Mouse (Mus musculus) liver, adult 2 months (tissue): ENCODE data around the gene Borcs5. TPM values are rescaled to one million over a fixed set of nuclear protein-coding genes. Genes with fewer than 3 reads are reported as not detected.

ENCODE experiments used
- DNase-seq: peaks from one replicate; pipeline ENCODE4 v3.0.0-alpha.2; 2011; ENCODE audit warnings: low read depth, low spot score; ENCODE audit errors: extremely low read depth
- H3K27ac ChIP-seq: fragments of 200-500 bp; replicated peaks from 2 replicates; pipeline ENCODE4 v1.5.1; 2012; ENCODE audit warnings: low read depth, mild to moderate bottlenecking, control low read depth, inconsistent platforms, low read length; ENCODE audit not compliant: insufficient read depth
- H3K27me3 ChIP-seq: fragments of 200-500 bp; 2 replicates; pipeline ENCODE4 v1.6.1; 2012; ENCODE audit warnings: mild to moderate bottlenecking, moderate library complexity, low read length, inconsistent platforms; ENCODE audit not compliant: control insufficient read depth, insufficient read depth
- H3K36me3 ChIP-seq: fragments of 200-500 bp; 2 replicates; pipeline ENCODE4 v1.6.1; 2012; ENCODE audit warnings: low read length, inconsistent platforms; ENCODE audit not compliant: control insufficient read depth, insufficient read depth
- H3K4me1 ChIP-seq: fragments of 200-500 bp; 2 replicates; pipeline ENCODE4 v1.6.1; 2011; ENCODE audit warnings: low read length; ENCODE audit not compliant: control insufficient read depth, insufficient read depth
- H3K4me3 ChIP-seq: fragments of 200-500 bp; 2 replicates; pipeline ENCODE4 v1.5.1; 2011; ENCODE audit warnings: low read depth, mild to moderate bottlenecking, control low read depth, low read length, moderate library complexity; ENCODE audit not compliant: insufficient read depth
- H3K79me2 ChIP-seq: fragments of 200-500 bp; 2 replicates; pipeline ENCODE4 v1.6.1; 2012; ENCODE audit warnings: inconsistent platforms, mild to moderate bottlenecking, low read length, moderate library complexity; ENCODE audit not compliant: control insufficient read depth, insufficient read depth
- H3K9ac ChIP-seq: fragments of 200-500 bp; 2 replicates; pipeline ENCODE4 v1.6.1; 2012; ENCODE audit warnings: low read depth, mild to moderate bottlenecking, control low read depth, inconsistent platforms, low read length
- CTCF ChIP-seq: fragments of 200-500 bp; IDR thresholded peaks from 2 replicates; pipeline ENCODE4 v1.5.1; 2011; ENCODE audit warnings: low read depth, low read length, control low read depth
- POLR2A ChIP-seq: fragments of 200-500 bp; IDR thresholded peaks from 2 replicates; pipeline ENCODE4 v1.6.1; 2011; ENCODE audit warnings: low read length, control low read depth; ENCODE audit not compliant: insufficient read depth; ENCODE audit errors: extremely low read depth
- whole genome bisulfite sequencing: fragments of 180-500 bp; shearing (Covaris S2); methylation state at CpG from one replicate; pipeline ENCODE4 v1.1.7; 2018; 5-methylcytosine and 5-hydroxymethylcytosine counted together
- polyA plus RNA-seq: library from polyadenylated mRNA; depleted of rRNA; stranded (reverse); fragments of >200 nt; gene quantifications from 2 replicates; pipeline ENCODE4 v1.2.3, GENCODE M21; 2012
- total RNA-seq: library from RNA; depleted of rRNA; stranded (reverse); fragments of >200 nt; gene quantifications from 2 replicates; pipeline ENCODE4 v1.2.3, GENCODE M21; 2014

Gene Borcs5
- total and polyA plus RNA-seq, 2 experiments: 5.7 to 11.5 TPM

GRCm38 (mm10) chr6:134717886-134718667 lies 78.8 kb downstream of the Borcs5 start:
- Histone ChIP-seq H3K9ac (no peak overlapping the region), H3K27me3 (no peaks in the 10 kb centered on the region), H3K4me3 (no peak overlapping the region), H3K36me3 (peaks cover 22% of the 10 kb centered on the region), H3K4me1 (peaks cover 2% of the 10 kb centered on the region; the same call in 1 of the 2 replicates), H3K79me2 (no peaks in the 10 kb centered on the region), H3K27ac (no peak overlapping the region)
- WGBS: 95% methylated on average over 20 of the region's 20 CpGs
- TF ChIP-seq POLR2A (no peak), CTCF (no peak)
- no peak for DNase-seq

- no peak for TF ChIP-seq POLR2A
- no peaks in the 10 kb centered on the region for H3K79me2 ChIP-seq
- H3K4me3 ChIP-seq: no peak overlapping the region
- no peak overlapping the region for H3K27ac ChIP-seq
- H3K36me3 ChIP-seq: peaks cover 22% of the 10 kb centered on the region
- DNase-seq: peak; percentile 55
- no peaks in the 10 kb centered on the region for H3K27me3 ChIP-seq
- 81% methylated on average over 11 of the region's 11 CpGs for WGBS
- H3K4me1 ChIP-seq: peaks cover 5% of the 10 kb centered on the region
- no peak overlapping the region for H3K9ac ChIP-seq
Observed at GRCm38 (mm10) chr6:134718668-134719065, 79.4 kb downstream of the Borcs5 start.

GRCm38 (mm10) chr6:134719156-134719555 lies 79.8 kb downstream of the Borcs5 start:
- Histone ChIP-seq H3K9ac (no peak overlapping the region), H3K27ac (no peak overlapping the region), H3K27me3 (no peaks in the 10 kb centered on the region), H3K4me1 (peaks cover 9% of the 10 kb centered on the region), H3K36me3 (peaks cover 22% of the 10 kb centered on the region), H3K79me2 (no peaks in the 10 kb centered on the region), H3K4me3 (no peak overlapping the region)
- WGBS: 88% methylated on average over 5 of the region's 5 CpGs
- no peak for TF ChIP-seq POLR2A
- no peak for TF ChIP-seq CTCF
- DNase-seq: no peak

- peaks cover 14% of the 10 kb centered on the region for H3K4me1 ChIP-seq
- no peak overlapping the region for H3K4me3 ChIP-seq
- peaks cover 23% of the 10 kb centered on the region for H3K36me3 ChIP-seq
- DNase-seq: no peak
- WGBS: 87% methylated on average over 5 of the region's 5 CpGs
- no peak overlapping the region for H3K27ac ChIP-seq
- no peaks in the 10 kb centered on the region for H3K79me2 ChIP-seq
- no peak for TF ChIP-seq POLR2A
- no peak for TF ChIP-seq CTCF
- H3K9ac ChIP-seq: no peak overlapping the region
- no peaks in the 10 kb centered on the region for H3K27me3 ChIP-seq
Observed at GRCm38 (mm10) chr6:134720150-134720549, 80.8 kb downstream of the Borcs5 start.

- peaks cover 16% of the 10 kb centered on the region for H3K36me3 ChIP-seq
- H3K4me3 ChIP-seq: no peak overlapping the region
- H3K27me3 ChIP-seq: no peaks in the 10 kb centered on the region
- DNase-seq: no peak
- 98% methylated on average over 6 of the region's 6 CpGs for WGBS
- TF ChIP-seq POLR2A (no peak), CTCF (no peak)
- H3K79me2 ChIP-seq: no peaks in the 10 kb centered on the region
- H3K4me1 ChIP-seq: peaks cover 23% of the 10 kb centered on the region
- no peak overlapping the region for H3K27ac ChIP-seq
- H3K9ac ChIP-seq: no peak overlapping the region
Observed at GRCm38 (mm10) chr6:134721729-134722269, 82.5 kb downstream of the Borcs5 start.

GRCm38 (mm10) chr6:134722906-134723305 lies 83.6 kb downstream of the Borcs5 start:
- Histone ChIP-seq H3K79me2 (no peaks in the 10 kb centered on the region), H3K27ac (peak overlapping the region; percentile 73), H3K9ac (no peak overlapping the region), H3K36me3 (peaks cover 14% of the 10 kb centered on the region; the same call in 1 of the 2 replicates), H3K4me3 (no peak overlapping the region), H3K27me3 (no peaks in the 10 kb centered on the region), H3K4me1 (peaks cover 23% of the 10 kb centered on the region)
- peak; percentile 67 for DNase-seq
- WGBS: 84% methylated on average over 8 of the region's 8 CpGs
- no peak for TF ChIP-seq CTCF
- TF ChIP-seq POLR2A: no peak
